Mouse (Mus musculus): ENCODE results near the gene Neu3.

GRCm38 (mm10) chr7:99813394-99813793, 14.8 kb downstream of the Neu3 start:
- TF ChIP-seq CTCF (IDR thresholded peaks at IDR 0.05; ENCODE audit: control insufficient read depth, insufficient read depth, insufficient replicate concordance, low read depth, low read length) (peak; percentile 29; the same call in 1 of the 2 replicates), POLR2A (IDR thresholded peaks at IDR 0.05; ENCODE audit: control insufficient read depth, low read depth, low read length) (no peak)

All from testis, adult 2 months (tissue).